Mouse (Mus musculus): ENCODE results near the gene Dok3. TPM values are rescaled to one million over a fixed set of nuclear protein-coding genes. Genes with fewer than 3 reads are reported as not detected.

The Dok3 gene
- total RNA-seq (2023), result 1 to 10 TPM; 2.9 to 3.1 TPM

GRCm38 (mm10) chr13:55529198-55529915 lies at the start of gene Dok3:
Dok3 (minus strand) TSS chr13:55529296.

GRCm38 (mm10) chr13:55573432-55573831 lies 44.3 kb upstream of the Dok3 start, which contains the start of gene Tmed9:
Tmed9 (plus strand) TSS chr13:55573732.

GRCm38 (mm10) chr13:55571027-55571751 lies 42.1 kb upstream of the Dok3 start, which contains the start of gene Fam193b:
Fam193b (minus strand) TSS chr13:55571120.

GRCm38 (mm10) chr13:55536194-55537175 lies 7.4 kb upstream of the Dok3 start, which contains the start of gene Ddx41:
Ddx41 (minus strand) TSS chr13:55536658.

GRCm38 (mm10) chr13:55513111-55513748 lies 15.9 kb downstream of the Dok3 start, which contains the start of gene Pdlim7:
Pdlim7 (minus strand) TSS chr13:55513676.

GRCm38 (mm10) chr13:55487578-55488498 lies 41.3 kb downstream of the Dok3 start, which contains the start of gene Dbn1:
Dbn1 (minus strand) TSS chr13:55488111.

Other genes starting within 250 kb of the Dok3 start
- 100 to 1,000 TPM; 166 to 174 TPM for gene Prelid1, start 208.8 kb downstream of the Dok3 start, total RNA-seq (2023)
- 10 to 100 TPM; 49.3 to 51.2 TPM for gene Rab24, start 207.3 kb downstream of the Dok3 start, total RNA-seq (2023)
- 1 to 10 TPM in 1 of 2 experiments, not detected in 1; 2.2 TPM for gene Mxd3, start 199.5 kb downstream of the Dok3 start, total RNA-seq (2023)
- 100 to 1,000 TPM; 113 to 118 TPM for gene Lman2, start 166.5 kb downstream of the Dok3 start, total RNA-seq (2023)
- gene Rgs14, start 159.6 kb downstream of the Dok3 start, total RNA-seq (2023), result 10 to 100 TPM; 85.9 to 93.2 TPM
- gene Slc34a1, start 131.1 kb downstream of the Dok3 start, total RNA-seq (2023), result not detected
- not detected for gene Pfn3, start 114.1 kb downstream of the Dok3 start, total RNA-seq (2023)
- 1 to 10 TPM in 1 of 2 experiments, under 1 TPM in 1; 0.93 to 1.3 TPM for gene F12, start 102.5 kb downstream of the Dok3 start, total RNA-seq (2023)
- gene Grk6, start 84.2 kb downstream of the Dok3 start, total RNA-seq (2023), result 100 to 1,000 TPM; 461 to 470 TPM
- gene Prr7, start 65.0 kb downstream of the Dok3 start, total RNA-seq (2023), result 10 to 100 TPM; 55.5 to 60.2 TPM
- gene Dbn1, start 41.2 kb downstream of the Dok3 start, total RNA-seq (2023), result under 1 TPM in 1 of 2 experiments, not detected in 1; 0.23 TPM
- 10 to 100 TPM in 1 of 2 experiments, 1 to 10 TPM in 1; 9.7 to 10.0 TPM for gene Pdlim7, start 15.6 kb downstream of the Dok3 start, total RNA-seq (2023)
- 10 to 100 TPM; 84.6 to 86.4 TPM for gene Ddx41, start 7.4 kb upstream of the Dok3 start, total RNA-seq (2023)
- gene Fam193b, start 41.8 kb upstream of the Dok3 start, total RNA-seq (2023), result 100 to 1,000 TPM; 173 to 176 TPM
- 100 to 1,000 TPM in 1 of 2 experiments, 10 to 100 TPM in 1; 97.9 to 102 TPM for gene Tmed9, start 44.4 kb upstream of the Dok3 start, total RNA-seq (2023)
- gene B4galt7, start 70.6 kb upstream of the Dok3 start, total RNA-seq (2023), result 10 to 100 TPM; 42.2 TPM
- gene Caml, start 93.7 kb upstream of the Dok3 start, total RNA-seq (2023), result 10 to 100 TPM; 20.2 to 23.3 TPM
- 100 to 1,000 TPM; 106 to 117 TPM for gene Ddx46, start 105.7 kb upstream of the Dok3 start, total RNA-seq (2023)
- gene B230219D22Rik, start 163.8 kb upstream of the Dok3 start, total RNA-seq (2023), result 10 to 100 TPM; 26.1 to 30.0 TPM
- 10 to 100 TPM; 24.7 to 35.2 TPM for gene Txndc15, start 185.4 kb upstream of the Dok3 start, total RNA-seq (2023)
- 10 to 100 TPM; 25.7 to 33.9 TPM for gene Pcbd2, start 198.1 kb upstream of the Dok3 start, total RNA-seq (2023)

Measured in T-cell, adult 66 days (primary cell).